Mouse (Mus musculus): Measurements from ENCODE around the gene Gstcd.

The Gstcd gene

GRCm38 (mm10) chr3:132940181-132940990, 151.4 kb downstream of the Gstcd start:
- DNase-seq, result no peak

- no peak for DNase-seq
Observed at GRCm38 (mm10) chr3:132939006-132939405, 152.8 kb downstream of the Gstcd start.

- DNase-seq, result no peak
Observed at GRCm38 (mm10) chr3:132934649-132935048, 157.2 kb downstream of the Gstcd start.

Data from thymus, postnatal 25 days (tissue).